Mouse (Mus musculus) embryonic facial prominence, embryonic 13.5 days (tissue): ENCODE measurements around the gene Naga. TPM values are rescaled to one million over a fixed set of nuclear protein-coding genes. Genes with fewer than 3 reads are reported as not detected.

Experiments
- ATAC-seq: fragments of 200-750 bp; cut with Nextera tagmentation; 2 replicates; pipeline ENCODE4 v1.8.0; 2017; ENCODE audit warnings: low read depth; ENCODE audit not compliant: insufficient number of reproducible peaks, insufficient read depth, low FRiP score, low TSS enrichment
- H3K27ac ChIP-seq: fragments of 300-500 bp; sonication (generic); 2 replicates; pipeline ENCODE4 v1.5.1; 2015; ENCODE audit warnings: moderate library complexity, mild to moderate bottlenecking, inconsistent platforms
- H3K27me3 ChIP-seq: fragments of 300-500 bp; sonication (generic); 2 replicates; pipeline ENCODE4 v1.6.1; 2015; ENCODE audit warnings: mild to moderate bottlenecking, inconsistent platforms
- H3K36me3 ChIP-seq: fragments of 300-500 bp; sonication (generic); 2 replicates; pipeline ENCODE4 v1.6.1; 2015; ENCODE audit warnings: mild to moderate bottlenecking, inconsistent platforms
- H3K4me1 ChIP-seq: fragments of 300-500 bp; sonication (generic); 2 replicates; pipeline ENCODE4 v1.6.1; 2015; ENCODE audit warnings: inconsistent platforms
- H3K4me2 ChIP-seq: fragments of 300-500 bp; sonication (generic); 2 replicates; pipeline ENCODE4 v1.6.1; 2015; ENCODE audit warnings: moderate library complexity, mild to moderate bottlenecking, inconsistent platforms
- H3K4me3 ChIP-seq: fragments of 300-500 bp; sonication (generic); 2 replicates; pipeline ENCODE4 v1.5.1; 2015; ENCODE audit warnings: mild to moderate bottlenecking, inconsistent platforms
- H3K9ac ChIP-seq: fragments of 300-500 bp; sonication (generic); 2 replicates; pipeline ENCODE4 v1.6.1; 2015; ENCODE audit warnings: mild to moderate bottlenecking, inconsistent platforms
- H3K9me3 ChIP-seq: fragments of 300-500 bp; sonication (generic); 2 replicates; pipeline ENCODE4 v1.6.1; 2016; ENCODE audit warnings: inconsistent platforms
- WGBS: fragments of 180-500 bp; shearing (Covaris S2); methylation state at CpG from one replicate; pipeline ENCODE4 v1.1.7; 2015; ENCODE audit warnings: mixed read lengths; 5-methylcytosine and 5-hydroxymethylcytosine counted together
- polyA plus RNA-seq: library from polyadenylated mRNA; unstranded; fragments of >200 nt; fragmentation: Nextera tagmentation; extraction: Ambion mirVana; gene quantifications from 2 replicates; pipeline ENCODE4 v1.2.1, GENCODE M21; 2015

The Naga gene
- 46.0 and 49.9 TPM in 2 replicates for polyA plus RNA-seq

DNA sequence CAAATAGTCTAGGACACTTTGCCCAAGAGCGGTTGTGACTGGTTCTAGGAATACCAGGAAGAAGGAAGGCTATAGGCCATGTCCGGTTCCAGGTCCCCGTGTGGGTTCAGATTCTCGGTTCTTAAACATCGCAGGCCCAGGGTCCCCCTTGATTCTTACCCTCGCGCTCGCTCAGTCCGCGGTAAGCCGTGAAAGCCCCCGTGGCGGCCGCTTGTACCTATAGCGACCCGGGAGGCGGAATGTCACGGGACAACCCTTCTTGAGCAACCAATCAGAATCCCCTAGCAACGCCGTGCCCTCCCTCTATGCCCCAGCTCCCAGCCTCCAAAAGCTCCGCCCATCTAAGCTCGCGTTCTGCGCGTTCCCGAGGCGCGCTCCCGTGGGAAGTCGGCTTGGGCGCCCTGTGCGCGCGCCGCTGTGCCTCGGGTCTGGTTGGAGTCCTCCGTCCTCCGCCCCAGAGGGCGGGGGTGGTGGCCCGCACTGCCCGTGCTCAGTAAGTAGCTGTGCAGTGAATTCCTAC, at the start of gene Naga, which contains the start of the genes Pheta2 and Smdt1:
TSS of gene Naga (minus strand) at position 333 of the 520 bp plus-strand sequence.
TSS of gene Pheta2 (plus strand) at position 350 of the 520 bp plus-strand sequence.
TSS of gene Smdt1 (plus strand) at position 367 of the 520 bp plus-strand sequence.
- Histone ChIP-seq H3K9me3 (no peaks in the 10 kb centered on the region), H3K27ac (peak within 1 kb of the TSS; percentile 78), H3K4me3 (peak within 1 kb of the TSS; percentile 61), H3K4me2 (peak within 1 kb of the TSS; percentile 74), H3K36me3 (peaks cover 37% of the 10 kb centered on the region), H3K27me3 (no peaks in the 10 kb centered on the region), H3K4me1 (peaks cover 44% of the 10 kb centered on the region), H3K9ac (peak within 1 kb of the TSS; percentile 78)
- peak; percentile 85 for ATAC-seq
- WGBS, result under 1% methylated on average over 41 of the region's 41 CpGs

GRCm38 (mm10) chr15:82385729-82386128, 47.0 kb upstream of the Naga start:
- H3K36me3 ChIP-seq, result no peaks in the 10 kb centered on the region
- no peak overlapping the region for H3K4me2 ChIP-seq
- 89% methylated on average over 2 of the region's 2 CpGs for WGBS
- no peak for ATAC-seq
- no peak overlapping the region for H3K27ac ChIP-seq
- no peaks in the 10 kb centered on the region for H3K27me3 ChIP-seq
- no peaks in the 10 kb centered on the region for H3K9me3 ChIP-seq
- H3K9ac ChIP-seq, result no peak overlapping the region
- no peak overlapping the region for H3K4me3 ChIP-seq
- H3K4me1 ChIP-seq, result peaks cover 4% of the 10 kb centered on the region

- Histone ChIP-seq H3K9me3 (no peaks in the 10 kb centered on the region), H3K36me3 (no peaks in the 10 kb centered on the region), H3K4me3 (no peak overlapping the region), H3K9ac (no peak overlapping the region), H3K27ac (no peak overlapping the region), H3K27me3 (no peaks in the 10 kb centered on the region), H3K4me1 (peaks cover 27% of the 10 kb centered on the region), H3K4me2 (no peak overlapping the region)
- ATAC-seq, result no peak
- 82% methylated on average over 2 of the region's 2 CpGs for WGBS
Observed at GRCm38 (mm10) chr15:82382441-82382840, 43.7 kb upstream of the Naga start.

DNA sequence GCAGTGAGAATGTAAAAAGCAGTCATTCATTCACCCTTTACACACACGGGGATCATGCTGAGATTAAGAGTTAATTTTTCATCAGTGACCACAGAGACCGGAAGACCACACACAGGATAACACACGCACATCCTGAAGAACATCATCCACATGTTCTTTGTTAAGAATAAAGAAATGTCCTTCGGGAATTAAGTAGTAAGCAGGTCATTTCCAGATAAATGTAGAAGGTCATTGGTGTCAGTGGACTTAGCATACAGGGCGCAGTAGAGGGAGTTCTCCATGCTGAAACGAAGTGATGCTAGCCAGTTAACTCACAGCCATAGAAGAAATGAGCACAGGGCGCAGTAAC, 42.0 kb upstream of the Naga start:
- no peaks in the 10 kb centered on the region for H3K27me3 ChIP-seq
- H3K9me3 ChIP-seq, result no peaks in the 10 kb centered on the region
- peak overlapping the region; percentile 61; the same call in 1 of the 2 replicates for H3K9ac ChIP-seq
- H3K4me3 ChIP-seq, result peak overlapping the region; percentile 56
- no peak for ATAC-seq
- 33% methylated on average over 7 of the region's 7 CpGs for WGBS
- no peaks in the 10 kb centered on the region for H3K36me3 ChIP-seq
- peak overlapping the region; percentile 69 for H3K4me2 ChIP-seq
- H3K27ac ChIP-seq, result peak overlapping the region; percentile 19; the same call in 1 of the 2 replicates
- peaks cover 34% of the 10 kb centered on the region for H3K4me1 ChIP-seq

DNA sequence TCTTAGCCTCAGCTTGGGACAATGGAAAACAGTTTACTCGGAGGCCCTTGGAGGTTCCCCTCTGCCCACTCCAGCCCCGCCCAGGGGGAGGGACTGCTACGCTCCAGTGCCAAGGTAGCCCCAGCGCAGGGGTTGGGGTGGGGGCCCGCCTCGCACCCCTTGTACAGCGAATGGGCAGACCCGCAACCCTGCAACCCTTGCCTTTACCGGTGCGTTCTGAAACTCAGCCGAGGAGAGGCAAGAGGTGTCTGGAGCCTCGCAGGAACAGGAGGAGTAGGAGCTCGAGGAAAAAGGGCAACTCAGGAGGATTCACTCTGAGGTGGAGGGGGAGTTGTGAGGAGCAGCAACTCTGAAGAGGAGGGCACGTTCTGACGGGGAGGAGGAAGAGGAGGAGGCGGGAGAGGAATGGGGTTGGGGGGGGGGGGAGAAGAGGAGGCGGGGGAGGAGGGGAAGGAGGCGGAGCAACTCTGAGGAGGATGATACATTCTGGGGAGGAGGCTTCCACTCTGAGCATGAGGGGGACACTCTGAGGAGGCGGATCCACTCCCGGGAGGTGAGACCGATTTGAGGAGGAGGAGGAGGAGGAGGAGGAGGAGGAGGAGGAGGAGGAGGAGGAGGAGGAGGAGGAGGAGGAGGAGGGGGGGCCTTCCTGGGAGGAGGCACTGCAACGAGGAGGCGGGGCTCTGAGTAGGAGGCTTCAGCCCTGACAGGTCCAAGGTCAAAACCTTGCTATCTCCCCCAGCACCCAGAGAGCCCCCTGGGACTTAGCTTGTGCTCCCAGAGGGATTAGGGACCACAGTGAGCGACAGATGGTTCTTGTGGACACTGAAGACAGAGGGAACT, 41.4 kb upstream of the Naga start, which contains the start of gene Cyp2d22:
TSS of gene Cyp2d22 (minus strand) at position 390 of the 843 bp plus-strand sequence.
- ATAC-seq, result peak; percentile 89
- peak within 1 kb of the TSS; percentile 70 for H3K9ac ChIP-seq
- WGBS, result 1% methylated on average over 18 of the region's 24 CpGs

GRCm38 (mm10) chr15:82379511-82379870, 40.8 kb upstream of the Naga start:
- WGBS, result 14% methylated on average over 7 of the region's 7 CpGs
- no peak for ATAC-seq
- Histone ChIP-seq H3K4me3 (peak overlapping the region; percentile 56), H3K9me3 (no peaks in the 10 kb centered on the region), H3K4me1 (peaks cover 34% of the 10 kb centered on the region), H3K27ac (peak overlapping the region; percentile 86), H3K36me3 (peaks cover 5% of the 10 kb centered on the region; the same call in 1 of the 2 replicates), H3K27me3 (no peaks in the 10 kb centered on the region), H3K4me2 (peak overlapping the region; percentile 69), H3K9ac (peak overlapping the region; percentile 70)

More for the DNA sequence above, 41.4 kb upstream of the Naga start, which contains the start of gene Cyp2d22:
- no peaks in the 10 kb centered on the region for H3K9me3 ChIP-seq
- H3K36me3 ChIP-seq, result no peaks in the 10 kb centered on the region
- peak within 1 kb of the TSS; percentile 56 for H3K4me3 ChIP-seq
- peak within 1 kb of the TSS; percentile 69 for H3K4me2 ChIP-seq
- no peaks in the 10 kb centered on the region for H3K27me3 ChIP-seq
- peak within 1 kb of the TSS; percentile 86 for H3K27ac ChIP-seq
- H3K4me1 ChIP-seq, result peaks cover 34% of the 10 kb centered on the region

DNA sequence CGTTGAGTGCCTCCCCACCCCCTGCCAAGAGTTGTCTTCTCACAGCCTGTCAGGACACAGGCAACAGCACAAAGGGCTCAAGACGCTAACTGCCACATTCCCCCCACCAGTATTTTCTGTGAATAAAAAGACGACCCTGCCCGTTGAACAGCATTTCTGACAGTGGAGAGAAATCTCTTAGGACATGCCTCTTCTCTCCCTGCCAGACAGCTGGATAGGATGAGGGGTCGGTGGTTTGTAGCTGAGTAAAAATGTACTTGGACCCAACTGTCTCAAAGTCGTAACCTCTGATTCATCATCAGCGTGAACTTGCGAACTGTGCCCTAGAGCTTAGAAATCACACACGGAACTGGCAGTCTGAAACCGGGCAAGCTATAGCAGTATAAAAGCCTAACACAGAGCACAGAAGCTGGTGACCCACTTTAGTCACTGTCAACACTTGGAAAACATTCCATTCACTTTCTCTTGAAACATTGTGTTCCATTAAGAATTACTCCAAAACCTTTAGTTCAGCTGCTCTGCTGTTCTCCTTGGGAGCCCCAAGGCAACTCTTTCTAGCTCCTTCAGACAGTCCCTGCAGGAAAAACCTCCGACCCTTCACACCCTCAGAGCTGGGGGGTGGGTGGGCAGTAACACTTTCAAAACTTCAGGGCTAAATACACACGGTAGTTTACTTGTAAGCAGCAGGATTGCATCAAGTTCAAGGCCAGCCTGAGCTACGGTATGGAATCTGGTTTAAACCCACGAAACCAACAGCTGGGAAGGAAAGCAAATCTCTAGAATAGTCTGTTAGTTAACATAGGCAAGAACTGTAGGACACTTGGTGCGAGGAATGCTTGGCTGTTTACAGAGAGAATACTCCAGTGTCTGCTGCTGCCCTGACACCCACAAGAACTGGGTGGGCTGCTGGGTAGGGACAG, 39.8 kb upstream of the Naga start:
- Histone ChIP-seq H3K4me1 (peaks cover 34% of the 10 kb centered on the region), H3K4me2 (peak overlapping the region; percentile 69; the same call in 1 of the 2 replicates), H3K27me3 (no peaks in the 10 kb centered on the region), H3K4me3 (no peak overlapping the region), H3K36me3 (peaks cover 10% of the 10 kb centered on the region; the same call in 1 of the 2 replicates), H3K9ac (no peak overlapping the region), H3K9me3 (no peaks in the 10 kb centered on the region), H3K27ac (peak overlapping the region; percentile 44; the same call in 1 of the 2 replicates)
- WGBS, result 45% methylated on average over 15 of the region's 15 CpGs
- ATAC-seq, result no peak

GRCm38 (mm10) chr15:82377701-82378100, 39.0 kb upstream of the Naga start:
- Histone ChIP-seq H3K36me3 (peaks cover 15% of the 10 kb centered on the region; the same call in 1 of the 2 replicates), H3K27me3 (no peaks in the 10 kb centered on the region), H3K4me1 (peaks cover 34% of the 10 kb centered on the region), H3K9ac (no peak overlapping the region), H3K27ac (no peak overlapping the region), H3K9me3 (no peaks in the 10 kb centered on the region), H3K4me2 (no peak overlapping the region), H3K4me3 (no peak overlapping the region)
- no peak for ATAC-seq
- 80% methylated on average over 5 of the region's 5 CpGs for WGBS

GRCm38 (mm10) chr15:82376393-82377138, 37.8 kb upstream of the Naga start:
- peaks cover 34% of the 10 kb centered on the region for H3K4me1 ChIP-seq
- no peak for ATAC-seq
- H3K27ac ChIP-seq, result no peak overlapping the region

DNA sequence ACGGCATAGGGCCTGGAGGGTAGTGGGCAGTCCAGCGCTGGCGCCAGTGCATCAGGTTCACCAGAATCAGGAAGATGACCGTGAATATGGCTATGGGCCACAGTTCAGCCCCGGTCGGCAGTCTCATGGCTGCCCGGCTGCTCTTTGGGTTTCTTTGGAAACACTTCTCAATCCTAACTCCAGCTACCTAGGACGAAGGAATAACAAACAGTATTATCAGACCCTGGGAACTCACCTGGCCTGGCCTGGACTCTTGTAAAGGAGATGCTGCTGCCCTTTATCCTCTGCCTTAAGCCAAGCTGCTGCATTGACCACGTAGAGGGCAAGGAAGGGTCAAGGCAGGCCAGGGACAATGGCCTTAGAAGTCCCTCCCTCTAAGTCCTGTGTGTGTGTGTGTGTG, 37.1 kb upstream of the Naga start:
- ATAC-seq, result no peak
- 87% methylated on average over 9 of the region's 9 CpGs for WGBS

More at GRCm38 (mm10) chr15:82376393-82377138, 37.8 kb upstream of the Naga start:
- Histone ChIP-seq H3K36me3 (peaks cover 16% of the 10 kb centered on the region; the same call in 1 of the 2 replicates), H3K9ac (0 out of 2 replicates have a peak overlapping the region, but pooled peaks have one; percentile 40), H3K4me3 (no peak overlapping the region), H3K4me2 (no peak overlapping the region), H3K9me3 (no peaks in the 10 kb centered on the region), H3K27me3 (no peaks in the 10 kb centered on the region)
- 55% methylated on average over 17 of the region's 17 CpGs for WGBS

More for the DNA sequence above, 37.1 kb upstream of the Naga start:
- H3K36me3 ChIP-seq, result peaks cover 16% of the 10 kb centered on the region; the same call in 1 of the 2 replicates
- H3K27ac ChIP-seq, result no peak overlapping the region
- peaks cover 31% of the 10 kb centered on the region for H3K4me1 ChIP-seq
- H3K4me2 ChIP-seq, result no peak overlapping the region
- H3K4me3 ChIP-seq, result no peak overlapping the region
- no peaks in the 10 kb centered on the region for H3K27me3 ChIP-seq
- no peak overlapping the region for H3K9ac ChIP-seq
- no peaks in the 10 kb centered on the region for H3K9me3 ChIP-seq
